Mouse (Mus musculus): ENCODE data around the gene Cdca8.

Cdca8 gene

DNA sequence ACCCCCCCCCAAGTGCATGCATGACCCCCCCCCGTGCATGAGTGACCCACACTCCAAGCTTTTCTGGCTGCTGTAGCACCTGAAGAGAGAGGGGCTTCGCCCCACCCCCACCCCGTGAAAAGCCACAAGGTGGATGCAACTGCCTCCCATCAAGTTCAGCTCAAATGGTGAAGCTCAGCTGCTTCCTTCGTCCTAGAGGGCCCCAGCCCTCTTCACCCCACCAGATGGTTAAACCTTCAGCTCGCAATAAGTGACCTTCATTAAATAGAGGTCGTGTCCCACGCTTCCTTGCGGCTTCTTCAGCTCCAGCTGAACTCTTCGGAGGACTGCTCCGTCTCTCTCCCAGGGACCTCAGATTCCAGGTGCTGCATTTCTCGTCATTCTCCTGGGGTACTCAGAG is 58.5 kb downstream of the Cdca8 start, which contains the start of gene Epha10:
TSS of gene Epha10 (plus strand) at position 301 of the 400 bp plus-strand sequence.
- H3K36me3 ChIP-seq (ENCODE audit: control insufficient read depth, insufficient read depth, low read length, poor library complexity, severe bottlenecking): no peaks in the 10 kb centered on the region
- H3K27me3 ChIP-seq (ENCODE audit: control insufficient read depth, insufficient read depth, low read length, poor library complexity, severe bottlenecking): no peaks in the 10 kb centered on the region; the same call in 1 of the 2 replicates
- no peak for DNase-seq (ENCODE audit: low read depth, low spot score)

DNA sequence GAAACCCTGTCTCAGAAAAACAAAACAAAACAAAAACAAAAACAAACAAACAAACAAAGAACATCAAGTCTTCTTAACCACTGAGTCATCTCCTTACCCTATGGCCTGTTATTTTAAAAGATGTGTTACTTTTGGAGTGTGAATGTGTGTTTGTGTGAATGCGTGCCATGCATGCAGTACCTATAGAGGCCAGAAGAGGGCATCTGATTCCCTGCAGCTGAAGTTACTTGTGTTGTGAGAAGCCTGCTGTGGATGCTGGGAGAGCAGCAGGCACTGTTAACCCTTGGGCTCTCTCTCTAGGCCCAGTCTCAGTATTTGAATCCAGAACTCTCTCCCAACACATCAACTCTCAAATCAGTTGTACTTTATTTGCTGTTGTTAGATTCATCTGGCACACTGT is 66.4 kb downstream of the Cdca8 start:
- H3K27me3 ChIP-seq (ENCODE audit: control insufficient read depth, insufficient read depth, low read length, poor library complexity, severe bottlenecking): no peaks in the 10 kb centered on the region
- no peak for DNase-seq (ENCODE audit: low read depth, low spot score)
- no peaks in the 10 kb centered on the region for H3K36me3 ChIP-seq (ENCODE audit: control insufficient read depth, insufficient read depth, low read length, poor library complexity, severe bottlenecking)
